Mouse (Mus musculus): Measurements from ENCODE around the gene Nufip2.

GRCm38 (mm10) chr11:77770346-77770745 lies 84.4 kb downstream of the Nufip2 start:
- TF ChIP-seq CTCF (IDR thresholded peaks at IDR 0.05; ENCODE audit: low read depth, low read length) (no peak), POLR2AphosphoS5 (IDR thresholded peaks at IDR 0.05; ENCODE audit: insufficient replicate concordance, low read depth, low read length) (no peak), GATA2 (IDR thresholded peaks at IDR 0.05; ENCODE audit: borderline replicate concordance, low read depth, low read length) (no peak), GATA1 (IDR thresholded peaks at IDR 0.05; ENCODE audit: borderline replicate concordance, low read length) (no peak)

All from G1E (cell line).